Mouse (Mus musculus) sigmoid colon, adult 10 weeks (tissue): ENCODE measurements around the gene Rpl7a. TPM values are rescaled to one million over a fixed set of nuclear protein-coding genes. Genes with fewer than 3 reads are reported as not detected.

Source experiments
- polyA plus RNA-seq: library from polyadenylated mRNA; stranded (reverse); fragments of 350-450 nt; fragmentation: Illumina TruSeq; extraction: RNeasy Lipid Tissue Mini Kit (QIAGEN cat#74804); gene quantifications from one replicate; pipeline ENCODE4 v1.2.3, GENCODE M21; 2014; ENCODE audit warnings: low read depth, low replicate concordance

Rpl7a gene
- 58.1 TPM for polyA plus RNA-seq

GRCm38 (mm10) chr2:26910124-26910993, at the start of gene Rpl7a, which contains the start of gene Med22:
Gene Rpl7a (plus strand): TSS chr2:26910764.
Gene Med22 (minus strand): TSS chr2:26910677.

DNA sequence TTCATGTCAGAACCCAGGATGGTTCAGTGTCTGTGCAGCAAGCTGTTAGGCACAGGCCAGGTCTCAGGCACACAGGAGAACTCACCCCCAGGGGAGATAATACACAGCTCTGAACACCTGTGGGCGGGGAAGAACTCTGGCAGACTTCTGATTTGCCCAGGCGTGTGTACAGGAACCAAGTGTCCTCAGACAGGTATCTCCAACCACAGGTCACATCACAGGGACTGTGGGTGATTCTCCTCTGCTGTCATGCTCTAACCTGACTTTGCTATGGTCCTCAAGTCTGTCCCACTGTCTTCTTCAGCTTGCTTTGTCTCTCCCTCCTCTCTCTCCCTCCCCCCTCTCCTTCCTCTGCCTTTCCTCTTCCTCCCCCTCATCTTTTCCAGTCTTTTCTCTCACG, 45.7 kb upstream of the Rpl7a start, which contains the start of gene Abo:
Abo (minus strand) TSS at position 101 of the 400 bp plus-strand sequence.

GRCm38 (mm10) chr2:26902467-26903220, 7.9 kb upstream of the Rpl7a start, which contains the start of gene Surf6:
Gene Surf6 (minus strand): TSS chr2:26902879.

GRCm38 (mm10) chr2:26915927-26916728, 5.6 kb downstream of the Rpl7a start, which contains the start of the genes Surf2 and Surf1:
Gene Surf2 (plus strand): TSS chr2:26916367.
Gene Surf1 (minus strand): TSS chr2:26916530.

DNA sequence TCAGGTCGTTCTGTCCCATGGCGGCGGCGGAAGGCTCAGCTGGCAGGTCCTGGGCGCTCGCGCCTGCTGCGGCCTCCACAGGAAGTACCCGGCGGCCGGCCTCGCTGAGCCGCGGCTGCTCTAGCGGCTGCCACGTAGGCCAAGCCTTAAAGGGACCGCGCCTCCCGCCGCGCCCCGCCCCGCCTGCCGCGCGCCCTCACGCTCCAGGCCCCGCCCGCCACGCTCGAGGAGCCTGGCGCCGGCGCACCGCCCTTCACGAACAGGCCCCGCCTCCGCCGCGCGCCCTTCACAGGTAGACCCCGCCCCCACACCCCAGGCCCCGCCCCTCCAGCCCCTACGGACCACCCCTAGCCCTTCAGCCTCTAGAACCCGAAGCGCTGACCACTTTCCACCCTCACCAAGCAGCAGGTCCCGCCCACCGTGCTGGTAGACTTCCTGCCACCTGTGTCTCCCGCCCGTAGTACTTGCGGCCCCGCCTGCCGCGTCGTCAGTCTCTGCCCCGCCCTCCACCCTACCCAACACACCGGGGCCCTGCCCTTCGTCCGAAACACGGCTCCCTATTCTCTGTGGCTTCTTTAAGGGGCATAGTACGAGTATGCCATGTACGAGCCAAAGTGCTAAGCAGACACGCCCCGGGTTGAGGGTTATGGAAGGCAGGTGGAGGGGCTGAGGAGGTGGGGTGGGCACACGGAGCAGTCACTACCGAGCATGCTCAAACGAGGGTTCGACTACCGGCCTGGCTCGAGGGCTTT, 22.9 kb downstream of the Rpl7a start, which contains the start of the genes Surf4 and Stkld1:
Surf4 (minus strand) TSS at position 625 of the 752 bp plus-strand sequence.
Stkld1 (plus strand) TSS at position 744 of the 752 bp plus-strand sequence.

Other genes starting within 250 kb of the Rpl7a start
- not detected for gene Lcn4, start 239.5 kb upstream of the Rpl7a start, polyA plus RNA-seq
- gene Abo, start 45.8 kb upstream of the Rpl7a start, polyA plus RNA-seq: 5.7 TPM
- gene Surf6, start 7.9 kb upstream of the Rpl7a start, polyA plus RNA-seq: 11.2 TPM
- 8.1 TPM for gene Med22, start 87 bp upstream of the Rpl7a start, polyA plus RNA-seq
- gene Surf2, start 5.6 kb downstream of the Rpl7a start, polyA plus RNA-seq: 10.4 TPM
- gene Surf1, start 5.8 kb downstream of the Rpl7a start, polyA plus RNA-seq: 55.3 TPM
- gene Surf4, start 23.2 kb downstream of the Rpl7a start, polyA plus RNA-seq: 77.8 TPM
- not detected for gene Stkld1, start 23.3 kb downstream of the Rpl7a start, polyA plus RNA-seq
- 56.8 TPM for gene Rexo4, start 53.6 kb downstream of the Rpl7a start, polyA plus RNA-seq
- 0.16 TPM for gene Adamts13, start 62.7 kb downstream of the Rpl7a start, polyA plus RNA-seq
- gene Cacfd1, start 99.2 kb downstream of the Rpl7a start, polyA plus RNA-seq: 25.0 TPM
- not detected for gene Slc2a6, start 117.2 kb downstream of the Rpl7a start, polyA plus RNA-seq
- gene Mymk, start 161.4 kb downstream of the Rpl7a start, polyA plus RNA-seq: not detected
- gene Adamtsl2, start 168.6 kb downstream of the Rpl7a start, polyA plus RNA-seq: not detected
- gene Fam163b, start 231.7 kb downstream of the Rpl7a start, polyA plus RNA-seq: not detected